Mouse (Mus musculus): ENCODE measurements around the gene Usp36. TPM values are rescaled to one million over a fixed set of nuclear protein-coding genes. Genes with fewer than 3 reads are reported as not detected.

The Usp36 gene
- total and polyA plus RNA-seq, 2 experiments from 2014 or later: 12.6 to 19.7 TPM

- TF ChIP-seq CTCF (IDR thresholded peaks at IDR 0.05; ENCODE audit: low read depth): no peak
- 98% methylated on average over 8 of the region's 8 CpGs for WGBS
- H3K4me2 ChIP-seq (ENCODE audit: low read depth, low read length): no peak overlapping the region
Measured at GRCm38 (mm10) chr11:118259580-118259979, 30.5 kb downstream of the Usp36 start.

GRCm38 (mm10) chr11:118256371-118256770 is 33.7 kb downstream of the Usp36 start:
- Histone ChIP-seq H3K9me3 (ENCODE audit: low read length) (no peaks in the 10 kb centered on the region), H3K36me3 (ENCODE audit: insufficient read depth, low read length) (peaks cover 40% of the 10 kb centered on the region), H3K27me3 (ENCODE audit: insufficient read depth, low read length) (no peaks in the 10 kb centered on the region), H3K27ac (no peak overlapping the region), H3K4me2 (ENCODE audit: low read depth, low read length) (no peak overlapping the region), H3K9ac (replicated peaks; ENCODE audit: low read length) (no peak overlapping the region), H3K4me1 (ENCODE audit: insufficient read depth, low read length) (peaks cover 15% of the 10 kb centered on the region), H3K4me3 (ENCODE audit: low read length) (no peak overlapping the region)
- TF ChIP-seq CTCF (IDR thresholded peaks at IDR 0.05; ENCODE audit: low read depth): no peak
- ATAC-seq: no peak
- 91% methylated on average over 7 of the region's 7 CpGs for whole genome bisulfite sequencing
- DNase-seq (ENCODE audit: low spot score): no peak

More at GRCm38 (mm10) chr11:118259580-118259979, 30.5 kb downstream of the Usp36 start:
- ATAC-seq (no peak), DNase-seq (ENCODE audit: low spot score) (no peak)
- no peak overlapping the region for H3K4me3 ChIP-seq (ENCODE audit: low read length)
- no peaks in the 10 kb centered on the region for H3K9me3 ChIP-seq (ENCODE audit: low read length)
- H3K27ac ChIP-seq: no peak overlapping the region
- peaks cover 70% of the 10 kb centered on the region for H3K36me3 ChIP-seq (ENCODE audit: insufficient read depth, low read length)
- H3K27me3 ChIP-seq (ENCODE audit: insufficient read depth, low read length): no peaks in the 10 kb centered on the region
- H3K4me1 ChIP-seq (ENCODE audit: insufficient read depth, low read length): 0 out of 2 replicates have a peak, but pooled peaks cover 3% of the 10 kb centered on the region
- H3K9ac ChIP-seq (replicated peaks; ENCODE audit: low read length): no peak overlapping the region

GRCm38 (mm10) chr11:118254159-118254951 is 35.7 kb downstream of the Usp36 start:
- H3K27me3 ChIP-seq (ENCODE audit: insufficient read depth, low read length): no peaks in the 10 kb centered on the region
- TF ChIP-seq CTCF (IDR thresholded peaks at IDR 0.05; ENCODE audit: low read depth): no peak
- ATAC-seq: peak; percentile 67
- no peak overlapping the region for H3K9ac ChIP-seq (replicated peaks; ENCODE audit: low read length)
- H3K4me1 ChIP-seq (ENCODE audit: insufficient read depth, low read length): peaks cover 15% of the 10 kb centered on the region
- WGBS: 23% methylated on average over 15 of the region's 15 CpGs
- peak overlapping the region; percentile 66 for H3K27ac ChIP-seq
- DNase-seq (ENCODE audit: low spot score): peak; percentile 79
- peaks cover 20% of the 10 kb centered on the region for H3K36me3 ChIP-seq (ENCODE audit: insufficient read depth, low read length)
- no peaks in the 10 kb centered on the region for H3K9me3 ChIP-seq (ENCODE audit: low read length)
- H3K4me2 ChIP-seq (ENCODE audit: low read depth, low read length): no peak overlapping the region
- no peak overlapping the region for H3K4me3 ChIP-seq (ENCODE audit: low read length)

- DNase-seq (ENCODE audit: low spot score) (no peak), ATAC-seq (no peak; the same call in 1 of the 2 replicates)
- no peaks in the 10 kb centered on the region for H3K9me3 ChIP-seq (ENCODE audit: low read length)
- peaks cover 15% of the 10 kb centered on the region for H3K4me1 ChIP-seq (ENCODE audit: insufficient read depth, low read length)
- H3K36me3 ChIP-seq (ENCODE audit: insufficient read depth, low read length): peaks cover 14% of the 10 kb centered on the region
- H3K27me3 ChIP-seq (ENCODE audit: insufficient read depth, low read length): no peaks in the 10 kb centered on the region
- no peak overlapping the region for H3K9ac ChIP-seq (replicated peaks; ENCODE audit: low read length)
- no peak for TF ChIP-seq CTCF (IDR thresholded peaks at IDR 0.05; ENCODE audit: low read depth)
- H3K4me2 ChIP-seq (ENCODE audit: low read depth, low read length): no peak overlapping the region
- 58% methylated on average over 7 of the region's 7 CpGs for WGBS
- H3K4me3 ChIP-seq (ENCODE audit: low read length): no peak overlapping the region
- H3K27ac ChIP-seq: peak overlapping the region; percentile 66
Measured at GRCm38 (mm10) chr11:118253447-118254158, 36.4 kb downstream of the Usp36 start.

GRCm38 (mm10) chr11:118249012-118249383 is 41.0 kb downstream of the Usp36 start:
- peaks cover 21% of the 10 kb centered on the region for H3K4me1 ChIP-seq (ENCODE audit: insufficient read depth, low read length)
- no peak for TF ChIP-seq CTCF (IDR thresholded peaks at IDR 0.05; ENCODE audit: low read depth)
- WGBS: 1% methylated on average over 5 of the region's 5 CpGs
- no peaks in the 10 kb centered on the region for H3K27me3 ChIP-seq (ENCODE audit: insufficient read depth, low read length)
- peak overlapping the region; percentile 97 for H3K4me2 ChIP-seq (ENCODE audit: low read depth, low read length)
- peak overlapping the region; percentile 87 for H3K4me3 ChIP-seq (ENCODE audit: low read length)
- H3K9ac ChIP-seq (replicated peaks; ENCODE audit: low read length): peak overlapping the region; percentile 79; the same call in 1 of the 2 replicates
- peak overlapping the region; percentile 82 for H3K27ac ChIP-seq
- DNase-seq (ENCODE audit: low spot score): peak; percentile 72
- no peaks in the 10 kb centered on the region for H3K36me3 ChIP-seq (ENCODE audit: insufficient read depth, low read length)
- no peaks in the 10 kb centered on the region for H3K9me3 ChIP-seq (ENCODE audit: low read length)
- peak; percentile 21; the same call in 1 of the 2 replicates for ATAC-seq

- TF ChIP-seq CTCF (IDR thresholded peaks at IDR 0.05; ENCODE audit: low read depth): peak; percentile 13; the same call in 1 of the 2 replicates
- Histone ChIP-seq H3K4me1 (ENCODE audit: insufficient read depth, low read length) (peaks cover 15% of the 10 kb centered on the region), H3K27me3 (ENCODE audit: insufficient read depth, low read length) (no peaks in the 10 kb centered on the region), H3K4me2 (ENCODE audit: low read depth, low read length) (peak within 1 kb of the TSS; percentile 97), H3K9me3 (ENCODE audit: low read length) (no peaks in the 10 kb centered on the region), H3K9ac (replicated peaks; ENCODE audit: low read length) (peak within 1 kb of the TSS; percentile 79), H3K4me3 (ENCODE audit: low read length) (peak within 1 kb of the TSS; percentile 87), H3K36me3 (ENCODE audit: insufficient read depth, low read length) (no peaks in the 10 kb centered on the region), H3K27ac (peak within 1 kb of the TSS; percentile 82)
- peak; percentile 98 for ATAC-seq
- WGBS: under 1% methylated on average over 81 of the region's 86 CpGs
- peak; percentile 99 for DNase-seq (ENCODE audit: low spot score)
Measured at GRCm38 (mm10) chr11:118248150-118249011, 41.7 kb downstream of the Usp36 start, which contains the start of gene Cyth1. Cyth1 (minus strand) TSS chr11:118248592.

Data from hindbrain, postnatal 0 days (tissue).